Comparison of ENCODE assay signal across 21 mouse cellular contexts in the genomic region with DNA sequence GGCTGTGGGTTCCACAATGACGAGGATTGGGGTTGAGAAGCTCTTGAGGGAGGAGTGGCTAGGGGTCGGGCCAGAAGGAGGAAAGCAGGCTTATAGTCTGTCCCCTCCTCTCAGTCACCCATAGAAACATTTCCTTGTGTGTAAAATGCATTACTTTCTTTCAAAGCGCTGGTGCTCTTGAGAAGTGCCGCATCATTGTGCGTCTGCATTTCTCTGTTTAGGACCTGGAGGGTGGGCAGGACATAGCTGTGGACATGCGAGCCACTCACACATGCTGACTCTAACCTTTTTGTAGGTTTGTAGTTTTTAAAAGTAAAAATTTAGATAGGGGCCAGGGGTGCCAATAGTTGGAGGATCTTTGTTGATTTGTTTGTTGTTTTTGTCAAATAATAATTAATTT. TPM values are rescaled to one million over a fixed set of nuclear protein-coding genes. Genes with fewer than 3 reads are reported as not detected.
DNase-seq lines count a peak whose midpoint lies in the region; ATAC-seq and TF ChIP-seq lines count a peak whose summit lies in the region.
"Had no signal": no experiment of that assay in that cellular context is flagged by ENCODE, and none has a peak within 500 bp of the region (broad histone marks: within the 10 kb centered on the region; RNA-seq: fewer than 3 reads in every experiment).

No protein-coding gene starts in this region.

- H3K4me3 ChIP-seq in kidney, embryonic 14.5 days (ENCODE audit: low read length), result no peak overlapping the region
- H3K4me3 ChIP-seq in kidney, adult 2 months (ENCODE audit: insufficient read depth, low read depth, low read length), result no peak overlapping the region
- no peak overlapping the region for H3K4me3 ChIP-seq in midbrain, postnatal 0 days (ENCODE audit: low read depth, low read length)
- no peak overlapping the region for H3K4me3 ChIP-seq in midbrain, embryonic 15.5 days
- no peak overlapping the region for H3K4me3 ChIP-seq in liver, embryonic 11.5 days (ENCODE audit: low read depth, low read length)
- H3K4me3 ChIP-seq: embryonic facial prominence, embryonic 13.5 days; forebrain, embryonic 12.5 days; hindbrain, embryonic 13.5 days had no signal

- H3K36me3 ChIP-seq in kidney, embryonic 14.5 days (ENCODE audit: control insufficient read depth, insufficient read depth, low read length), result peaks cover 11% of the 10 kb centered on the region; the same call in 1 of the 2 replicates
- no peaks in the 10 kb centered on the region for H3K36me3 ChIP-seq in kidney, adult 2 months (ENCODE audit: control insufficient read depth, insufficient read depth, low read length)
- peaks cover 6% of the 10 kb centered on the region for H3K36me3 ChIP-seq in midbrain, postnatal 0 days (ENCODE audit: insufficient read depth, low read length)
- no peaks in the 10 kb centered on the region for H3K36me3 ChIP-seq in midbrain, embryonic 15.5 days (replicated peaks)
- H3K36me3 ChIP-seq in liver, embryonic 11.5 days (ENCODE audit: control insufficient read depth, insufficient read depth, low read length), result peaks cover 8% of the 10 kb centered on the region
- H3K36me3 ChIP-seq: forebrain, embryonic 12.5 days had no signal

- 90% methylated on average over 6 of the region's 6 CpGs for WGBS in kidney, embryonic 14.5 days
- WGBS in kidney, adult 2 months, result 84% methylated on average over 6 of the region's 6 CpGs
- 89% methylated on average over 6 of the region's 6 CpGs for WGBS in midbrain, postnatal 0 days
- WGBS in midbrain, embryonic 15.5 days, result 86% methylated on average over 6 of the region's 6 CpGs
- WGBS in liver, embryonic 11.5 days, result 79% methylated on average over 6 of the region's 6 CpGs

- no peaks in the 10 kb centered on the region for H3K4me1 ChIP-seq in kidney, embryonic 14.5 days (ENCODE audit: control insufficient read depth, insufficient read depth, low read length)
- no peaks in the 10 kb centered on the region for H3K4me1 ChIP-seq in kidney, adult 2 months (ENCODE audit: control insufficient read depth, insufficient read depth, low read length)
- H3K4me1 ChIP-seq in midbrain, postnatal 0 days (ENCODE audit: insufficient read depth, low read length), result no peaks in the 10 kb centered on the region
- no peaks in the 10 kb centered on the region for H3K4me1 ChIP-seq in midbrain, embryonic 15.5 days
- H3K4me1 ChIP-seq in liver, embryonic 11.5 days (replicated peaks; ENCODE audit: control insufficient read depth, insufficient read depth, low read length), result no peaks in the 10 kb centered on the region
- H3K4me1 ChIP-seq: embryonic facial prominence, embryonic 13.5 days; forebrain, embryonic 12.5 days; hindbrain, embryonic 13.5 days had no signal

- H3K27me3 ChIP-seq in kidney, embryonic 14.5 days (ENCODE audit: control insufficient read depth, insufficient read depth, low read length), result no peaks in the 10 kb centered on the region
- H3K27me3 ChIP-seq in kidney, adult 2 months (replicated peaks; ENCODE audit: control insufficient read depth, insufficient read depth, low read length), result no peaks in the 10 kb centered on the region
- no peaks in the 10 kb centered on the region for H3K27me3 ChIP-seq in midbrain, postnatal 0 days (ENCODE audit: insufficient read depth, low read length)
- H3K27me3 ChIP-seq in midbrain, embryonic 15.5 days (replicated peaks), result no peaks in the 10 kb centered on the region
- no peaks in the 10 kb centered on the region for H3K27me3 ChIP-seq in liver, embryonic 11.5 days (replicated peaks; ENCODE audit: control insufficient read depth, insufficient read depth, low read length)
- H3K27me3 ChIP-seq: CH12.LX; embryonic facial prominence, embryonic 13.5 days; forebrain, embryonic 12.5 days; hindbrain, embryonic 13.5 days had no signal

- no peaks in the 10 kb centered on the region for H3K9me3 ChIP-seq in kidney, embryonic 14.5 days (ENCODE audit: control insufficient read depth, low read length)
- no peaks in the 10 kb centered on the region for H3K9me3 ChIP-seq in midbrain, postnatal 0 days (ENCODE audit: low read length)
- no peaks in the 10 kb centered on the region for H3K9me3 ChIP-seq in midbrain, embryonic 15.5 days
- no peaks in the 10 kb centered on the region for H3K9me3 ChIP-seq in liver, embryonic 11.5 days (ENCODE audit: control insufficient read depth, low read length)
- H3K9me3 ChIP-seq: embryonic facial prominence, embryonic 13.5 days; forebrain, embryonic 12.5 days; hindbrain, embryonic 13.5 days had no signal

- no peak for TF ChIP-seq POLR2A in kidney, adult 2 months (IDR thresholded peaks at IDR 0.05; ENCODE audit: low read depth, low read length)

- 0 out of 2 replicates have a peak, but pooled peaks have one; percentile 24 for ATAC-seq in kidney, embryonic 14.5 days (ENCODE audit: low FRiP score, low TSS enrichment)
- ATAC-seq in midbrain, postnatal 0 days (ENCODE audit: low FRiP score), result peak; percentile 27; the same call in 1 of the 2 replicates
- ATAC-seq in midbrain, embryonic 15.5 days (replicated peaks), result no peak
- ATAC-seq in liver, embryonic 11.5 days (replicated peaks; ENCODE audit: low FRiP score), result peak; percentile 51; the same call in 1 of the 2 replicates
- ATAC-seq: activated CD4-positive, CD25-positive, alpha-beta regulatory T cell, adult 4 months; forebrain, embryonic 16.5 days; hindbrain, postnatal 0 days had no signal

- DNase-seq in kidney, adult 2 months, result no peak
- DNase-seq in midbrain, postnatal 0 days (ENCODE audit: low spot score), result no peak
- DNase-seq in liver, embryonic 11.5 days (ENCODE audit: low spot score), result no peak
- no peak for DNase-seq in yolk sac, embryonic 10.5 days (ENCODE audit: low spot score)
- DNase-seq in testis, postnatal 10 days (ENCODE audit: low spot score), result no peak
- DNase-seq: adrenal gland, postnatal 14 days; cerebellum, adult 11-12 months; cerebellum, adult 9-10 months; cerebellum, postnatal 36 days; gastrocnemius, postnatal 25 days; heart, adult 11 months; heart, postnatal 10 days had no signal

- H3K27ac ChIP-seq in kidney, embryonic 14.5 days (ENCODE audit: low read depth, low read length), result no peak overlapping the region
- no peak overlapping the region for H3K27ac ChIP-seq in kidney, adult 2 months (ENCODE audit: insufficient read depth, low read depth, low read length)
- no peak overlapping the region for H3K27ac ChIP-seq in midbrain, postnatal 0 days (ENCODE audit: low read depth, low read length)
- no peak overlapping the region for H3K27ac ChIP-seq in midbrain, embryonic 15.5 days
- no peak overlapping the region for H3K27ac ChIP-seq in liver, embryonic 11.5 days (ENCODE audit: low read depth, low read length)
- H3K27ac ChIP-seq: embryonic facial prominence, embryonic 13.5 days; forebrain, embryonic 12.5 days; hindbrain, embryonic 13.5 days; hindbrain, postnatal 0 days had no signal

- no peak for TF ChIP-seq CTCF in kidney, adult 2 months (conservative IDR thresholded peaks at IDR 0.05; ENCODE audit: insufficient read depth, insufficient read length, low read depth, low read length)
- no peak for TF ChIP-seq CTCF in midbrain, postnatal 0 days (IDR thresholded peaks at IDR 0.05)

- no peak overlapping the region for H3K9ac ChIP-seq in kidney, embryonic 14.5 days (ENCODE audit: low read depth, low read length)
- no peak overlapping the region for H3K9ac ChIP-seq in midbrain, postnatal 0 days (replicated peaks; ENCODE audit: low read length, poor library complexity, severe bottlenecking)
- no peak overlapping the region for H3K9ac ChIP-seq in midbrain, embryonic 15.5 days
- no peak overlapping the region for H3K9ac ChIP-seq in liver, embryonic 11.5 days (ENCODE audit: low read depth, low read length)
- H3K9ac ChIP-seq: embryonic facial prominence, embryonic 13.5 days; forebrain, embryonic 12.5 days; hindbrain, embryonic 13.5 days had no signal

- H3K4me2 ChIP-seq in kidney, embryonic 14.5 days (replicated peaks; ENCODE audit: low read depth, low read length), result no peak overlapping the region
- H3K4me2 ChIP-seq in midbrain, postnatal 0 days (ENCODE audit: low read depth, low read length, poor library complexity, severe bottlenecking), result no peak overlapping the region
- no peak overlapping the region for H3K4me2 ChIP-seq in midbrain, embryonic 15.5 days
- no peak overlapping the region for H3K4me2 ChIP-seq in liver, embryonic 11.5 days
- H3K4me2 ChIP-seq: embryonic facial prominence, embryonic 13.5 days; forebrain, embryonic 12.5 days; hindbrain, embryonic 13.5 days had no signal

RNA-seq across cellular contexts. Expression of a gene that starts 29.3 kb away (rescaled TPM):
- 27.3 and 42.9 TPM in 2 replicates for polyA plus RNA-seq in kidney, embryonic 14.5 days (2014; fragmentation: Nextera tagmentation; extraction: Ambion mirVana)
- 17.4 and 25.8 TPM in 2 replicates for polyA plus RNA-seq in kidney, adult 2 months (2012; rRNA removed)
- 12.2 and 39.9 TPM in 2 replicates for total RNA-seq in midbrain, postnatal 0 days (2014; rRNA removed)
- 7.0 and 8.0 TPM in 2 replicates for polyA plus RNA-seq in midbrain, postnatal 0 days (2015; fragmentation: Nextera tagmentation; extraction: Ambion mirVana)
- 20.3 and 23.4 TPM in 2 replicates for polyA plus RNA-seq in midbrain, embryonic 15.5 days (2015; fragmentation: Nextera tagmentation; extraction: Ambion mirVana)
- polyA plus RNA-seq in liver, embryonic 11.5 days (2014; fragmentation: Nextera tagmentation; extraction: Ambion mirVana), result 62.7 and 66.8 TPM in 2 replicates

RNA-seq across cellular contexts. Expression of a gene that starts 55.9 kb away (rescaled TPM):
- polyA plus RNA-seq in kidney, embryonic 14.5 days (2014; fragmentation: Nextera tagmentation; extraction: Ambion mirVana), result 59.8 and 61.3 TPM in 2 replicates
- polyA plus RNA-seq in kidney, adult 2 months (2012; rRNA removed), result 15.1 and 15.3 TPM in 2 replicates
- 61.3 and 97.6 TPM in 2 replicates for total RNA-seq in midbrain, postnatal 0 days (2014; rRNA removed)
- polyA plus RNA-seq in midbrain, postnatal 0 days (2015; fragmentation: Nextera tagmentation; extraction: Ambion mirVana), result 91.2 and 93.0 TPM in 2 replicates
- polyA plus RNA-seq in midbrain, embryonic 15.5 days (2015; fragmentation: Nextera tagmentation; extraction: Ambion mirVana), result 100 and 113 TPM in 2 replicates
- 49.3 and 50.9 TPM in 2 replicates for polyA plus RNA-seq in liver, embryonic 11.5 days (2014; fragmentation: Nextera tagmentation; extraction: Ambion mirVana)
